Mouse (Mus musculus) liver, postnatal 0 days (tissue): Measurements from ENCODE around the gene Fbxo40.

Experiments
- CTCF ChIP-seq: sonication (generic); IDR thresholded peaks from 2 replicates; pipeline ENCODE4 v1.5.1; 2016; ENCODE audit warnings: antibody characterized with exemption, low read depth
- EP300 ChIP-seq: IDR thresholded peaks from 2 replicates; pipeline ENCODE4 v1.6.1; 2016; ENCODE audit warnings: antibody characterized with exemption, low read depth, mild to moderate bottlenecking

DNA sequence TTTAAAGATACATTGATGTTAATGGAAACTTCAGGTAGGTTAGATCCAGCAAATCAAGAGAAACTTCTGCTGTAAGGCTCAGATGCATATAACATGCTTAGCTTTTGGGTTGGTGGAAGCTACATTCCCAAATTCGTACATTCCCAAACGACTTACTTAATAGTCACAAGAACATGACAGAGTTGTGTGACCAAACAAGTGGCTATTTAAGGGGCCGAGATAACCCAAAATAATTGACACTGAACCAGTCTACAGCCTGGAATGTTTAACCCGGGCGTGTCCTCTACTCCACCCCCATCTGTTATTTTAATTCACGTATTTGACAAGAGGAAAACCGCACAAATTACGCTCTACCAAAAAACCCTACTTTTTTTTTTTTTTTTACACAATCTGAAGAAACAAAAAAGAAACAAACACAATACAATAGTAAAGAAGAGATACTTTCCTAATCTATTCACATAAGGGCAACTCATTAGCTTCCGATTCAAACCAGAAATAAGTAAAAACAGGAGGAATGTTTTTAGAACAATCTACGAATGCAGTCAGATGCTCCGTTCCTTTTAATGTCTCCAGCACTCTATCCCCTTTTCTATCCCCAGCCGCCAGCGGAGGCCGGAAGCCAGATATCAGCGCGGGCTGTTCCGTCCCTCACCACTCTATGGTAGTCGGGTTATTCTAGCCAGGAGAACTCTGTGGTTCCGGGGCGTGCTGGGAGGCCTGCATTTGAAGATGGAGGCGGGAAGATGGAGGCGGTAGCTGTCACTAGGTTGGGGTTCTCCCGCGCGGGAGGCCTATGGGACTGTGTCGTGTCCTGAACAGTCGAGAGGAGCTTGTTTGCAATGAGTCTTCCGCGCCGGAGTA, 21.0 kb upstream of the Fbxo40 start, which contains the start of gene Polq:
- TF ChIP-seq EP300 (peak; percentile 82; the same call in 1 of the 2 replicates), CTCF (no peak)
